Mouse (Mus musculus) E14TG2a.4 (cell line): ENCODE results near the gene Ppp1r21.

ENCODE experiments used
- H3K27me3 ChIP-seq: 2 replicates; pipeline ENCODE4 v1.6.1; 2014; ENCODE audit warnings: low read length, control low read depth; ENCODE audit not compliant: insufficient read depth
- H3K36me3 ChIP-seq: 2 replicates; pipeline ENCODE4 v1.6.1; 2014; ENCODE audit warnings: low read length, control low read depth; ENCODE audit not compliant: insufficient read depth
- H3K4me1 ChIP-seq: replicated peaks from 2 replicates; pipeline ENCODE4 v1.6.1; 2014; ENCODE audit warnings: low read depth, low read length, control low read depth
- H3K4me3 ChIP-seq: replicated peaks from 2 replicates; pipeline ENCODE4 v1.5.1; 2014; ENCODE audit warnings: mild to moderate bottlenecking, low read length
- H3K9me3 ChIP-seq: 2 replicates; pipeline ENCODE4 v1.6.1; 2014; ENCODE audit warnings: low read length, control low read depth
- CTCF ChIP-seq: conservative IDR thresholded peaks from 2 replicates; pipeline ENCODE4 v1.5.1; 2014; ENCODE audit warnings: low read length
- NANOG ChIP-seq: IDR thresholded peaks from 2 replicates; pipeline ENCODE4 v1.6.1; 2014; ENCODE audit warnings: borderline replicate concordance, low read length, mixed read lengths
- POU5F1 ChIP-seq: IDR thresholded peaks from 2 replicates; pipeline ENCODE4 v1.6.1; 2014; ENCODE audit warnings: low read length, borderline replicate concordance

Ppp1r21 gene

DNA sequence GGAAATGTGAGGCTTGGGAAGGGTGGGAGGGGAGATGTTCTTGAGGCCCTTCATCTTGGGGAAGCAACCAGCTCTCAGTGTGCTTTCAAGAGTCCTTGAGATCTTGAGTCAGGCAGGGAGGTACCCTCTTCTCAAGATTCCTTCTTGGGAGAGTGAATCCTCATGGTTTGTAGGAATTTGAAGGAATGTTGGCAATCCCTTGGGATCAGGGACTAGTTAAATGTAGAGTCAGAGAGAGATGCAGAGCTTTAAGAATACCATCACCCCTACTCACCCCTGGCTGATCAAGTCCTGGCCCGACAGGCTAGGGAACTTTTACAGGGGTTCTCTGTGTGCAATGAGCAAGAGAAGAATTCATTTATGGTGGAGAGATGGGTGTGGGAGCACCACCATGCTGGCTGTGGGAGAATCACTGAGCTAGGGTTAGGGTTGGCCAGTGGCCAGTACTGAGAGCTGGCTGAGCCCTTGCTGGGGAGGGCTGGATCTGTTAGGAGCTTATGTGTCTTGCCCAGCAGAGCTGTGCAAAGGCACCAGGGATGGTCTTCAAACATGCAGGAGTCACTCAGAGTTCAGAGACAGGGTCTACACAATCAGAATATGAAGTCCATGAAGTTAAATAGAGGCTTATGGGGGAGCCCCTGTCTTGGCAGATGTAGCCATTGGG lies 85.7 kb downstream of the Ppp1r21 start:
- H3K9me3 ChIP-seq, result no peaks in the 10 kb centered on the region
- peaks cover 10% of the 10 kb centered on the region for H3K36me3 ChIP-seq
- H3K4me1 ChIP-seq, result peaks cover 34% of the 10 kb centered on the region
- TF ChIP-seq NANOG (no peak), CTCF (no peak), POU5F1 (no peak)
- H3K4me3 ChIP-seq, result no peak overlapping the region
- no peaks in the 10 kb centered on the region for H3K27me3 ChIP-seq

GRCm38 (mm10) chr17:88620935-88621334 lies 91.0 kb downstream of the Ppp1r21 start:
- TF ChIP-seq POU5F1 (no peak), CTCF (no peak), NANOG (no peak)
- Histone ChIP-seq H3K4me3 (no peak overlapping the region), H3K4me1 (peaks cover 21% of the 10 kb centered on the region), H3K9me3 (no peaks in the 10 kb centered on the region), H3K27me3 (no peaks in the 10 kb centered on the region), H3K36me3 (peaks cover 35% of the 10 kb centered on the region)

GRCm38 (mm10) chr17:88621374-88621773 lies 91.5 kb downstream of the Ppp1r21 start:
- no peak for TF ChIP-seq POU5F1
- no peak for TF ChIP-seq CTCF
- TF ChIP-seq NANOG, result no peak
- H3K27me3 ChIP-seq, result no peaks in the 10 kb centered on the region
- H3K36me3 ChIP-seq, result peaks cover 34% of the 10 kb centered on the region
- H3K9me3 ChIP-seq, result no peaks in the 10 kb centered on the region
- H3K4me1 ChIP-seq, result peaks cover 26% of the 10 kb centered on the region
- no peak overlapping the region for H3K4me3 ChIP-seq

DNA sequence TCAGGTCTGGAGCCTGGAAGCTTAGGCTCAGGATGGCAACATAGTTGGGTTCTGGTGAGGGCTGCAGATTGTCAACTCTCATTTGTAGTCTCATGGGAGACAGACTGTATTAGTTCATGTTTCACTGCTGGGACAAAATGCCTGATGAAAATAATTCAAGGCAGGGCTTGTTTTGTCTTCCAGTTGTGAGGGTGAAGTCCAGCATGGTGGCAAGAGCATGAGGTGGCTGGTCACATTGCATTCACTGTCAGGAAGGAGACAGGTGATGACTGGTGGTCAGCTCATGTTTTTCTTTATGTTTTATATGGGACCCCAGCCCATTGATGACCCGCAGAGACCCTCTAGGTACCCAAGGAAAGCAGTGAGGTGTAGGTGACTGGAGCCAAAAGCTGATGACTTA lies 92.8 kb downstream of the Ppp1r21 start:
- no peaks in the 10 kb centered on the region for H3K9me3 ChIP-seq
- H3K4me3 ChIP-seq, result no peak overlapping the region
- peaks cover 26% of the 10 kb centered on the region for H3K36me3 ChIP-seq
- H3K4me1 ChIP-seq, result peaks cover 39% of the 10 kb centered on the region
- H3K27me3 ChIP-seq, result no peaks in the 10 kb centered on the region
- TF ChIP-seq POU5F1 (no peak), CTCF (no peak), NANOG (no peak)

DNA sequence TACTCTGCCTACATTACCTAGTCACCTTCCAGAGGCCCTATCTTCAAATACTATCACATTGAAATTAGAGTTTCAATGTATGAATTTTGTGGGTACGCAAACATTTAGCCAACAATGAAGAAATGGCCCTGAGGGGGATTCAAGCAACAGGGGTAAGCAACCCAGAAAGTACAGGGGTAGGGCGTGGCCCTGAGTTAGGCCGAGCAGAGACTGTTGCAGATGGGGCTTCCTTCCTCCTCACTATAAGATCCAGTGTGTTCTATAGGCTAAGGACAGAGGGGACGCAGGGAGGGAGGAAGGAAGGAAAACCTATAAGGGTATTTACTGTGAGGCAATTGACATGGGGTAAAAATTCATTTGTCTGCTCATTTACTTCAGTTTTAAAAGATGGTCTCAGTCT lies 94.5 kb downstream of the Ppp1r21 start:
- Histone ChIP-seq H3K36me3 (peaks cover 26% of the 10 kb centered on the region), H3K4me1 (peaks cover 55% of the 10 kb centered on the region), H3K27me3 (no peaks in the 10 kb centered on the region), H3K4me3 (peak overlapping the region; percentile 77), H3K9me3 (no peaks in the 10 kb centered on the region)
- TF ChIP-seq POU5F1, result no peak
- no peak for TF ChIP-seq NANOG
- TF ChIP-seq CTCF, result no peak

GRCm38 (mm10) chr17:88625350-88625749 lies 95.4 kb downstream of the Ppp1r21 start:
- peaks cover 64% of the 10 kb centered on the region for H3K4me1 ChIP-seq
- H3K36me3 ChIP-seq, result peaks cover 26% of the 10 kb centered on the region
- peak overlapping the region; percentile 77 for H3K4me3 ChIP-seq
- TF ChIP-seq CTCF (no peak), POU5F1 (no peak), NANOG (no peak)
- no peaks in the 10 kb centered on the region for H3K27me3 ChIP-seq
- no peaks in the 10 kb centered on the region for H3K9me3 ChIP-seq

GRCm38 (mm10) chr17:88625931-88626330 lies 96.0 kb downstream of the Ppp1r21 start:
- no peaks in the 10 kb centered on the region for H3K9me3 ChIP-seq
- TF ChIP-seq POU5F1, result no peak
- no peak for TF ChIP-seq NANOG
- TF ChIP-seq CTCF, result no peak
- peaks cover 70% of the 10 kb centered on the region for H3K4me1 ChIP-seq
- peak overlapping the region; percentile 77 for H3K4me3 ChIP-seq
- H3K27me3 ChIP-seq, result no peaks in the 10 kb centered on the region
- H3K36me3 ChIP-seq, result peaks cover 22% of the 10 kb centered on the region

- peak overlapping the region; percentile 77 for H3K4me3 ChIP-seq
- TF ChIP-seq NANOG, result no peak
- TF ChIP-seq POU5F1, result no peak
- TF ChIP-seq CTCF, result no peak
- H3K36me3 ChIP-seq, result peaks cover 18% of the 10 kb centered on the region
- peaks cover 74% of the 10 kb centered on the region for H3K4me1 ChIP-seq
- H3K9me3 ChIP-seq, result no peaks in the 10 kb centered on the region
- no peaks in the 10 kb centered on the region for H3K27me3 ChIP-seq
Measured at GRCm38 (mm10) chr17:88626347-88626811, 96.5 kb downstream of the Ppp1r21 start.

- H3K4me3 ChIP-seq, result peak overlapping the region; percentile 39
- TF ChIP-seq CTCF (no peak), NANOG (no peak), POU5F1 (no peak)
- peaks cover 10% of the 10 kb centered on the region for H3K36me3 ChIP-seq
- H3K27me3 ChIP-seq, result no peaks in the 10 kb centered on the region
- no peaks in the 10 kb centered on the region for H3K9me3 ChIP-seq
- H3K4me1 ChIP-seq, result peaks cover 76% of the 10 kb centered on the region
Measured at GRCm38 (mm10) chr17:88627150-88627549, 97.2 kb downstream of the Ppp1r21 start.
